In the genomic region with DNA sequence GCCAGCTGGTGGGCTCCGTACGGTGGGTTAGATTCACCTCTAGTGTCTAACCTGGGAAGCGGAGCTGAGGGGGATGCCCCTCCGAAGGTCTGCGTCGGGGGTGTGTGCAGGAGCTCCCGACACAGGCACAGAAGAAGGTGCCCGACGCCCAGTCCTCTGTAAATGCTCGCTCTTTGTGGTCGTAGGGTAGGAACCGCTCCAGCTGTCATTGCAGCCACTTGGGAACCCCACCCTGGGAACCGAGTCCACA, we compare ENCODE assay signal across 8 mouse cellular contexts. TPM values are rescaled to one million over a fixed set of nuclear protein-coding genes. Genes with fewer than 3 reads are reported as not detected.
DNase-seq lines count a peak whose midpoint lies in the region; ATAC-seq and TF ChIP-seq lines count a peak whose summit lies in the region.

No protein-coding gene starts in this region.

- POLR2A ChIA-PET in Patski (lab: Charles Lee), result interaction anchor here (1.0 to 3.0 kb wide), 3 partner anchors 11 to 23 kb away, joined by 3 to 24 read pairs (median 3); no protein-coding TSS in a partner anchor

- peak overlapping the region; percentile 68 for H3K27ac ChIP-seq in kidney, adult 2 months (ENCODE audit: insufficient read depth, low read depth, low read length)
- peak overlapping the region; percentile 88 for H3K27ac ChIP-seq in forebrain, embryonic 15.5 days (replicated peaks)
- H3K27ac ChIP-seq in liver, embryonic 15.5 days (replicated peaks), result peak overlapping the region; percentile 91

- peak overlapping the region; percentile 58 for H3K4me2 ChIP-seq in forebrain, embryonic 15.5 days (replicated peaks)
- H3K4me2 ChIP-seq in liver, embryonic 15.5 days, result peak overlapping the region; percentile 87

- H3K27me3 ChIP-seq in kidney, adult 2 months (replicated peaks; ENCODE audit: control insufficient read depth, insufficient read depth, low read length), result no peaks in the 10 kb centered on the region
- no peaks in the 10 kb centered on the region for H3K27me3 ChIP-seq in Patski
- no peaks in the 10 kb centered on the region for H3K27me3 ChIP-seq in forebrain, embryonic 15.5 days
- H3K27me3 ChIP-seq in liver, embryonic 15.5 days, result 0 out of 2 replicates have a peak, but pooled peaks cover 4% of the 10 kb centered on the region

- in situ Hi-C loops in Patski (cut with MboI; ENCODE audit: low pct_unique_long_range_greater_than_20kb), result loop anchor here (5.0 kb wide), 1 partner anchor 34 kb away; no protein-coding TSS in a partner anchor

- under 1% methylated on average over 13 of the region's 13 CpGs for WGBS in kidney, adult 2 months
- WGBS in forebrain, embryonic 15.5 days, result 0% methylated on average over 13 of the region's 13 CpGs
- under 1% methylated on average over 13 of the region's 13 CpGs for WGBS in liver, embryonic 15.5 days (ENCODE audit: insufficient replicate concordance)

- H3K36me3 ChIP-seq in kidney, adult 2 months (ENCODE audit: control insufficient read depth, insufficient read depth, low read length), result peaks cover 25% of the 10 kb centered on the region
- peaks cover 33% of the 10 kb centered on the region for H3K36me3 ChIP-seq in forebrain, embryonic 15.5 days
- H3K36me3 ChIP-seq in liver, embryonic 15.5 days (replicated peaks), result peaks cover 41% of the 10 kb centered on the region

- peak; percentile 20 for ATAC-seq in Patski
- peak; percentile 65 for ATAC-seq in forebrain, embryonic 15.5 days (replicated peaks)
- peak; percentile 32 for ATAC-seq in liver, embryonic 15.5 days (ENCODE audit: insufficient read depth)

- CTCF ChIA-PET in Patski (lab: Charles Lee), result interaction anchor here (2.0 to 3.2 kb wide), 2 partner anchors 11 to 17 kb away, joined by 12 to 19 read pairs; no protein-coding TSS in a partner anchor

- TF ChIP-seq CTCF in kidney, adult 2 months (conservative IDR thresholded peaks at IDR 0.05; ENCODE audit: insufficient read depth, insufficient read length, low read depth, low read length), result no peak
- TF ChIP-seq CTCF in Patski (IDR thresholded peaks at IDR 0.05), result no peak

- H3K9me3 ChIP-seq in forebrain, embryonic 15.5 days, result no peaks in the 10 kb centered on the region
- no peaks in the 10 kb centered on the region for H3K9me3 ChIP-seq in liver, embryonic 15.5 days (replicated peaks)

- TF ChIP-seq POLR2A in kidney, adult 2 months (IDR thresholded peaks at IDR 0.05; ENCODE audit: low read depth, low read length), result no peak

- peak overlapping the region; percentile 84 for H3K9ac ChIP-seq in forebrain, embryonic 15.5 days (replicated peaks)
- peak overlapping the region; percentile 94 for H3K9ac ChIP-seq in liver, embryonic 15.5 days

- H3K4me3 ChIP-seq in kidney, adult 2 months (ENCODE audit: insufficient read depth, low read depth, low read length), result peak overlapping the region; percentile 92
- peak overlapping the region; percentile 84 for H3K4me3 ChIP-seq in forebrain, embryonic 15.5 days
- peak overlapping the region; percentile 84 for H3K4me3 ChIP-seq in liver, embryonic 15.5 days (replicated peaks)

- H3K4me1 ChIP-seq in kidney, adult 2 months (ENCODE audit: control insufficient read depth, insufficient read depth, low read length), result peaks cover 12% of the 10 kb centered on the region
- H3K4me1 ChIP-seq in forebrain, embryonic 15.5 days, result peaks cover 27% of the 10 kb centered on the region
- peaks cover 44% of the 10 kb centered on the region for H3K4me1 ChIP-seq in liver, embryonic 15.5 days (replicated peaks)

- DNase-seq in kidney, adult 2 months, result no peak
- DNase-seq in kidney, adult 18-20 months, result no peak
- DNase-seq in Patski (ENCODE audit: low read depth, low spot score), result no peak
- DNase-seq in adrenal gland, adult (ENCODE audit: inconsistent age in 2 of 2, low spot score in 1 of 2), result no peak
- DNase-seq in layer of hippocampus, postnatal 14 days (ENCODE audit: low spot score in 2 of 2), result no peak
- DNase-seq in adrenal gland, adult 2 months, result no peak

RNA-seq across cellular contexts. Expression of gene Xbp1, which starts 0.7 kb away (rescaled TPM):
- polyA plus RNA-seq in kidney, adult 2 months (2012; rRNA removed), result 99.8 and 102 TPM in 2 replicates
- 115 TPM for polyA plus RNA-seq in Patski (2021)
- 128 and 135 TPM in 2 replicates for polyA plus RNA-seq in forebrain, embryonic 15.5 days (2015; fragmentation: Nextera tagmentation; extraction: Ambion mirVana)
- polyA plus RNA-seq in liver, embryonic 15.5 days (2015; fragmentation: Nextera tagmentation; extraction: Ambion mirVana), result 109 and 117 TPM in 2 replicates
- total RNA-seq in layer of hippocampus, postnatal 14 days (2021), result 10 to 100 TPM; 72.9 to 88.1 TPM
- 100 to 1,000 TPM; 156 to 162 TPM for total RNA-seq in adrenal gland, adult 2 months (2021)
- polyA plus RNA-seq in adrenal gland, adult 2 months (2012; rRNA removed), result 95.7 and 129 TPM in 2 replicates

RNA-seq across cellular contexts. Expression of gene Ccdc117, which starts 20.8 kb away (rescaled TPM):
- 7.8 and 9.4 TPM in 2 replicates for polyA plus RNA-seq in kidney, adult 2 months (2012; rRNA removed)
- polyA plus RNA-seq in Patski (2021), result 17.8 TPM
- polyA plus RNA-seq in forebrain, embryonic 15.5 days (2015; fragmentation: Nextera tagmentation; extraction: Ambion mirVana), result 15.4 and 15.8 TPM in 2 replicates
- polyA plus RNA-seq in liver, embryonic 15.5 days (2015; fragmentation: Nextera tagmentation; extraction: Ambion mirVana), result 8.1 and 8.8 TPM in 2 replicates
- 10 to 100 TPM in 1 of 2 experiments, 1 to 10 TPM in 1; 8.8 to 12.1 TPM for total RNA-seq in layer of hippocampus, postnatal 14 days (2021)
- total RNA-seq in adrenal gland, adult 2 months (2021), result 10 to 100 TPM; 19.5 to 32.0 TPM
- 5.0 and 6.5 TPM in 2 replicates for polyA plus RNA-seq in adrenal gland, adult 2 months (2012; rRNA removed)

RNA-seq across cellular contexts. Expression of gene Ankrd36, which starts 48.3 kb away (rescaled TPM):
- polyA plus RNA-seq in kidney, adult 2 months (2012; rRNA removed), result 0.03 and 0.10 TPM in 2 replicates
- polyA plus RNA-seq in Patski (2021), result not detected
- not detected in 2 replicates for polyA plus RNA-seq in forebrain, embryonic 15.5 days (2015; fragmentation: Nextera tagmentation; extraction: Ambion mirVana)
- polyA plus RNA-seq in liver, embryonic 15.5 days (2015; fragmentation: Nextera tagmentation; extraction: Ambion mirVana), result 1.0 and 1.2 TPM in 2 replicates
- total RNA-seq in layer of hippocampus, postnatal 14 days (2021), result not detected
- not detected for total RNA-seq in adrenal gland, adult 2 months (2021)
- not detected in 2 replicates for polyA plus RNA-seq in adrenal gland, adult 2 months (2012; rRNA removed)
